Mouse (Mus musculus): Measurements from ENCODE around the gene Zfp85. TPM values are rescaled to one million over a fixed set of nuclear protein-coding genes. Genes with fewer than 3 reads are reported as not detected.

Gene Zfp85
- polyA plus RNA-seq (2012; rRNA removed): 0.06 TPM in 1 of 2 replicates, not detected in the other

DNA sequence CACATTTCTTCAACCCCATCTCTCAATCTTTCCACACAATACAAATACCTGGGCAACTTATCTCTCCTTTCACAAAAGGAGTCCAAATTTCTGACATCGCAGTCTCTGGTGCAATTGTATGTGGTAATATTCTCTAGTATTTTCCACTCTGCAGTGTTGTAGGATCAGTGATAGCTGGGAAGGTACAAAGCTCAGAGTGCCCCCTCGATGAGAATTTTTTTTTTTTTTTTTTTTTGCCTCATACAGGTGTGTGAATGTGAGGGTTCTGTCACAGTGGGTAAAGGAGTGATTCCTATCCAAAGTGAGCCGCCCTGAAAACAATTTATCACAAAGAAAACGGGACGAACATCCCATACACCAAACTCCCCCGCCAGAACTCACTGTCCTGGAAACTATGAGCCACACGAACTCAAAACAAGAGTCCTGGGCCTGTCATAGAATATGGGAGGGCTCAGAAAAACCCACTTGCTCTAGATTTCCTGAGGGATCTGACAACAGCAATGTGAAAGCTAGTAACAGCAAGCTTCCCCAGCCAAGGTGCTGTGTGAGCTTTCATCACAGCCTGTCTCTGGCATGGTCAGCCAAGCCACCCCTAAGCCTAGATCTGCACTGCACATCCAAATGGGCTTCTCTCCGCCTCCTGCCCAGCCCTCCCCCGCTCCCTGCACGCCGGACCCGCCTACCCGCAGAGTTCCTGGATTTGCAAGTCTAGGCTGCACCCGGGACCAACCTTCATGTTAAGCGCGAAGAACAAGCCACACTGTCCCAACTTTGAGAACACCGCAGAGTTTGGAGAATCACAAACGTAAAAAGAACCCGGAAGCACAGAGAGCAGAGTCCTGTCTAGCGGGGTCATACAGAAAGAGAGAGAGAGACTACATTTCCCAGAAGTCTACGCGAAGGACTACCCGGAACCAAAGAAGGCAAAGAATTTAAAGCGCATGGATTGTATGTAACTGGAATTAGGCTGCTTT lies at the start of gene Zfp85:
Gene Zfp85, minus strand, starts transcription at position 896 of the 974 bp plus-strand sequence.

DNA sequence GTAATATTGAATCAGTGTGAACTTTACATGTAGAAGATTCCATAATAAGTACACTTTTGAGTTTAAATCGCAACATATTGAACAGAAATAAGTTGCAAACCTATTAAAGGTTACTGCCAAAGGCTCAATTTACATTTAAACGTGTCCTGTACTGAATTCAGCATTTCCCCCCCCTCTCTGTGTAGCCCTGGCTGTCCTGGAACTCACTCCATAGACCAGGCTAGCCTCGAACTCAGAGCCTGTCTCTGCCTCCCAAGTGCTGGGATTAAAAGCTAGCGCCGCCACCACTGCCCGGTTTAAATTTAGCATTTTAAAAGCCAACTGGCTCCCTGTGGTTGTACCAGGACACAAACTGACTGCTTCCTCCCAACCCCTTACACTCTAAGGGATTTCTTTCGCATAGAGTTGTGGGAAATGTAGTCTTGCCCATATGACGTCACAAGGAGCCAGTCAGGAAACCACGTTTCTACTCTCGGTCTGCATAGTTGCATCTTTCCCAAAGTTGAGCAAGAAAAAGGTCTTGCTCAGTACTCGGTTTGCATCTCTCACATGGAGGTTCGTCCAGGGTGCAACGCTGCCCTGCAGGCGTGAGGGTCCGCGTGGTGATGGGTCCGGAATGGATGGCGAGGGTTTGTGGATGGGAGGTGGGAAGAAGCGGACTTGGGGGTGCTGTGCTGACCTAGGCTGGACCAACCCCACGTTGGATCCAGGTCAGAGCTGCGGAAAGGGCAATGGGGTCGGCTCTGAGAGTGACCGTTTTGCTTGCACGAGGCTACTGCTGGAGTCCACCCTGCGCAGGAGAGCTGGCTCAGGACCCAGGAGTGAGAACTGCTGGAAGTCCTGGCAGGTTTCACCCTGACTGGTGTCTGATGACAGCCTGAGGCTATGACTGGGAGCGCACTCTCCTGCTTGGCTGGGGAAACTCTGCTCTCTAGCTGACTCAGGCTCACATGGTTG lies 24.5 kb upstream of the Zfp85 start, which contains the start of gene Zfp493:
Gene Zfp493, plus strand, starts transcription at position 429 of the 957 bp plus-strand sequence.

GRCm38 (mm10) chr13:67728641-67729318 lies 26.2 kb downstream of the Zfp85 start, which contains the start of gene Zfp65:
TSS of gene Zfp65 (minus strand) at chr13:67729173.

Other genes with a start within 250 kb of the Zfp85 start
- not detected in 2 replicates for gene Gm26965, start 229.1 kb downstream of the Zfp85 start, polyA plus RNA-seq (2012; rRNA removed)
- 3.0 and 3.3 TPM in 2 replicates for gene Zfp87, start 229.1 kb downstream of the Zfp85 start, polyA plus RNA-seq (2012; rRNA removed)
- gene Zfp748, start 201.4 kb downstream of the Zfp85 start, polyA plus RNA-seq (2012; rRNA removed): 0.05 and 0.66 TPM in 2 replicates
- 0.01 TPM in 2 replicates for gene Zfp729b, start 145.5 kb downstream of the Zfp85 start, polyA plus RNA-seq (2012; rRNA removed)
- not detected in 2 replicates for gene Gm49345, start 117.5 kb downstream of the Zfp85 start, polyA plus RNA-seq (2012; rRNA removed)
- gene Zfp729a, start 117.4 kb downstream of the Zfp85 start, polyA plus RNA-seq (2012; rRNA removed): 0.03 and 0.08 TPM in 2 replicates
- 0.65 and 0.85 TPM in 2 replicates for gene Zfp738, start 68.2 kb downstream of the Zfp85 start, polyA plus RNA-seq (2012; rRNA removed)
- 0.02 TPM in 2 replicates for gene Zfp65, start 26.1 kb downstream of the Zfp85 start, polyA plus RNA-seq (2012; rRNA removed)
- gene Zfp493, start 24.5 kb upstream of the Zfp85 start, polyA plus RNA-seq (2012; rRNA removed): 0.03 and 0.21 TPM in 2 replicates
- gene Zfp273, start 58.5 kb upstream of the Zfp85 start, polyA plus RNA-seq (2012; rRNA removed): 0.03 TPM in 1 of 2 replicates, not detected in the other
- gene Gm10037, start 75.9 kb upstream of the Zfp85 start, polyA plus RNA-seq (2012; rRNA removed): not detected in 2 replicates
- not detected in 2 replicates for gene BC048507, start 108.1 kb upstream of the Zfp85 start, polyA plus RNA-seq (2012; rRNA removed)